Mouse (Mus musculus): ENCODE measurements at regions not wholly inside any gene's neighbourhood (a gene's known extent, or its start where the extent isn't known, plus 50 kb on each side); places are given as distances from the start of the nearest gene placed in this dataset.

- no peak for TF ChIP-seq GATA1 (IDR thresholded peaks at IDR 0.05; ENCODE audit: borderline replicate concordance, low read length)
- TF ChIP-seq FLI1 (IDR thresholded peaks at IDR 0.05; ENCODE audit: low read length) = no peak
Observed at GRCm38 (mm10) chr11:18127488-18127887, 173.8 kb upstream of the Etaa1 start.

All from megakaryocyte, embryonic 14.5 days (primary cell).